Mouse (Mus musculus): ENCODE results near the gene Cd3eap. TPM values are rescaled to one million over a fixed set of nuclear protein-coding genes. Genes with fewer than 3 reads are reported as not detected.

Gene Cd3eap
- total and polyA plus RNA-seq, 3 experiments, result 14.4 to 36.9 (median 22.6) TPM

DNA sequence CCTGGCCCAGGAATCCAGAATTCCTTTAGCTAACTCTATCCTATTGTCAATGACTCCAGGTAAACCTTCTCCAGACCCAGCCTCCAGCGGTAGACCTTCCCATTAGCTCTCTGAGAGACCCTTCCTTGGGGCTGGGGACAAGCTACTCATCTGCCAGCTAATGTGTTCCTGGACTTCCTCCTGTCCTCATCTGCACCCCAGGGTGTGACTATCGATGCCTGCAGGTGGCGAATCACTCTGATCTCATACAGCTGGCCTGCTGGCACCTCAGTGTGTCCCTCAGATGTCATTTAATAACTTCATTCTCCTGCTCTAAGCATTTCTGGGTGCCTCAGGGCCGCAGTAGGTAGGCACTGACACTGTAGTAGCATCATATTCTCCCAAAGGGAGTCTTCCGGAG, 31.5 kb downstream of the Cd3eap start:
- H3K36me3 ChIP-seq (replicated peaks in 1 of 2; ENCODE audit: control insufficient read depth in 1 of 2, insufficient read depth in 1 of 2, low read length in 1 of 2), result no peaks in the 10 kb centered on the region
- in situ Hi-C loops (cut with MboI; ENCODE audit: low pct_ligation_motif_present, low pct_unique_long_range_greater_than_20kb, low sequenced_read_pairs) (no loop called here), dilution Hi-C loops (cut with MboI; ENCODE audit: extremely low pct_ligation_motif_present, extremely low pct_unique_long_range_greater_than_20kb, low sequenced_read_pairs) (no loop called here)
- no peaks in the 10 kb centered on the region for H3K79me2 ChIP-seq (replicated peaks; ENCODE audit: control insufficient read depth, extremely low read depth, insufficient read depth, poor library complexity, severe bottlenecking)
- no peak overlapping the region for H3K9ac ChIP-seq (ENCODE audit: insufficient read depth, low read depth)
- H3K27me3 ChIP-seq (replicated peaks), result peaks cover 69% of the 10 kb centered on the region
- H3K4me3 ChIP-seq (replicated peaks in 1 of 3; ENCODE audit: low read depth in 2 of 3, low read length in 2 of 3, poor library complexity in 1 of 3), result no peak overlapping the region
- no peak overlapping the region for H3K27ac ChIP-seq (ENCODE audit: insufficient read depth, low read depth)
- H3K4me2 ChIP-seq (ENCODE audit: insufficient read depth, low read depth, poor library complexity, severe bottlenecking), result no peak overlapping the region
- TF ChIP-seq JUND (conservative IDR thresholded peaks at IDR 0.05; ENCODE audit: low read depth, low read length) (no peak), USF1 (IDR thresholded peaks at IDR 0.05; ENCODE audit: low read depth, low read length) (no peak), IRF4 (IDR thresholded peaks at IDR 0.05; ENCODE audit: low read depth, low read length) (no peak), CHD1 (IDR thresholded peaks at IDR 0.05; ENCODE audit: low read depth, low read length) (no peak), RAD21 (IDR thresholded peaks at IDR 0.05; ENCODE audit: low read depth, low read length) (no peak), ETS1 (conservative IDR thresholded peaks at IDR 0.05; ENCODE audit: low read depth, low read length) (no peak), TBP (conservative IDR thresholded peaks at IDR 0.05; ENCODE audit: low read depth, low read length) (no peak), HCFC1 (IDR thresholded peaks at IDR 0.05; ENCODE audit: low read depth, low read length) (no peak), GABPA (IDR thresholded peaks at IDR 0.05; ENCODE audit: insufficient replicate concordance, low read depth, low read length) (no peak), POLR2A (IDR thresholded peaks at IDR 0.05; ENCODE audit: low read depth, low read length) (no peak), JUN (IDR thresholded peaks at IDR 0.05; ENCODE audit: insufficient read depth, low read depth, low read length) (no peak), CHD2 (IDR thresholded peaks at IDR 0.05; ENCODE audit: low read length) (no peak), SIN3A (IDR thresholded peaks at IDR 0.05; ENCODE audit: low read length) (no peak), EP300 (IDR thresholded peaks at IDR 0.05; ENCODE audit: low read length) (no peak), ZNF384 (IDR thresholded peaks at IDR 0.05; ENCODE audit: low read depth, low read length) (no peak)
- H3K9me3 ChIP-seq (replicated peaks; ENCODE audit: low read length), result peaks cover 18% of the 10 kb centered on the region
- peaks cover 15 to 43% of the 10 kb centered on the region in 2 experiments for H3K4me1 ChIP-seq (ENCODE audit: control insufficient read depth in 1 of 2, insufficient read depth in 2 of 2)
- no peak for DNase-seq (ENCODE audit: extremely low read depth)

DNA sequence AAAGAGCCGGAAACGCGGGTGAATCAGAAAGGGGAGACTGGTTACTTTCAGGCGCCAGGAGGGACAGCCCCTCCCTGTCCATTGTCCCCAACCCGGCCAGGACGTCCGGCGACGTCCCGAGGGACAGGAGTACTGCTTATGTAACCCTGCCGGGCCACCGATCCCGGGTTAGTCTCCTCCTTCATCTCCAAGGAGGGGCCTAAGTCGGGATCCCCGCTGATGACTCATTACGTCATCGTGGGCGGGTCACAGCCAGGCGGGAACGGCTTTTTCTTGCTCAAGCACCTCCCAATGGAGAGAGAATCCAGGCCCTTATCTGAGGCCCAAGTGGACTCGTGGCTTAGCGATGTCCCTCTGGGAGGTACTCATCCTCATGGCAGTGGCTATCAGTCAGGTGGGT, 32.2 kb downstream of the Cd3eap start:
- Histone ChIP-seq H3K4me3 (replicated peaks in 1 of 3; ENCODE audit: low read depth in 2 of 3, low read length in 2 of 3, poor library complexity in 1 of 3) (no peak overlapping the region), H3K36me3 (replicated peaks in 1 of 2; ENCODE audit: control insufficient read depth in 1 of 2, insufficient read depth in 1 of 2, low read length in 1 of 2) (no peaks in the 10 kb centered on the region), H3K4me2 (ENCODE audit: insufficient read depth, low read depth, poor library complexity, severe bottlenecking) (peak overlapping the region; percentile 67; the same call in 1 of the 2 replicates), H3K9ac (ENCODE audit: insufficient read depth, low read depth) (no peak overlapping the region), H3K27ac (ENCODE audit: insufficient read depth, low read depth) (no peak overlapping the region), H3K4me1 (ENCODE audit: control insufficient read depth in 1 of 2, insufficient read depth in 2 of 2) (peaks cover 15 to 42% of the 10 kb centered on the region in 2 experiments), H3K9me3 (replicated peaks; ENCODE audit: low read length) (peaks cover 18% of the 10 kb centered on the region), H3K27me3 (replicated peaks) (peaks cover 72% of the 10 kb centered on the region), H3K79me2 (replicated peaks; ENCODE audit: control insufficient read depth, extremely low read depth, insufficient read depth, poor library complexity, severe bottlenecking) (no peaks in the 10 kb centered on the region)
- no peak for DNase-seq (ENCODE audit: extremely low read depth)
- dilution Hi-C loops (cut with MboI; ENCODE audit: extremely low pct_ligation_motif_present, extremely low pct_unique_long_range_greater_than_20kb, low sequenced_read_pairs), result no loop called here
- no peak for TF ChIP-seq EP300 (IDR thresholded peaks at IDR 0.05; ENCODE audit: low read length)
- no peak; the same call in 1 of the 2 replicates for TF ChIP-seq IRF4 (IDR thresholded peaks at IDR 0.05; ENCODE audit: low read depth, low read length)
- TF ChIP-seq MAFK (IDR thresholded peaks at IDR 0.05; ENCODE audit: insufficient replicate concordance, low read length), result no peak
- peak; percentile 52; the same call in 1 of the 2 replicates for TF ChIP-seq MEF2A (IDR thresholded peaks at IDR 0.05; ENCODE audit: borderline replicate concordance, low read depth, low read length)
- TF ChIP-seq NELFE (IDR thresholded peaks at IDR 0.05; ENCODE audit: low read depth, low read length), result no peak
- TF ChIP-seq ETS1 (conservative IDR thresholded peaks at IDR 0.05; ENCODE audit: low read depth, low read length), result peak; percentile 67
- TF ChIP-seq MAX (IDR thresholded peaks at IDR 0.05; ENCODE audit: low read length), result no peak
- in situ Hi-C loops (cut with MboI; ENCODE audit: low pct_ligation_motif_present, low pct_unique_long_range_greater_than_20kb, low sequenced_read_pairs), result no loop called here
